Mouse (Mus musculus) lung, adult 18-20 months (tissue): ENCODE measurements around the gene Epn2.
A peak's percentile ranks its signal among the peaks of the same experiment; 100 is the strongest.

ENCODE experiments used
- DNase-seq, 2 experiments: peaks; one replicate each; pipeline ENCODE4 v3.0.0; 2022; ENCODE audit warnings: mixed read lengths in 2 of 2

Epn2 gene

DNA sequence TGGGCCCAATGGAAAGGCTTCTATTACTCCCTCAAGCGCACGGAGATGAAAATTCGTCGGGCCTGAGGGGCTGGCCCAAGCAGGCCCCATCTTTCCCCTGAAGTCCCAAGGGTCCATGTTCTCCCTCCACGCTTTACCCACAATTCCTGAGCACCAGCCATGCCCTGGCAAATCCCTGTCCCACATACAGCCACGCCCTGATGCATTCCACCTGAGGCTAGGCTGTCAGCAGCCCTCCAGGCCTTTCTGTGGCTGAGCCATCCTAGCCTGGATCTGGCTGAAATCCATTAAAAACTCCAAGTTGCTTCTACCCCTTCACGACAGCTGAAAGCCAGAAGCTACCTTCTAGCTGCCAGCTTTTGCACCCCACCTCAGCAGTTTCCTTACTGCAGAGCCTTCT is 91.6 kb downstream of the Epn2 start:
- no peak for DNase-seq

DNA sequence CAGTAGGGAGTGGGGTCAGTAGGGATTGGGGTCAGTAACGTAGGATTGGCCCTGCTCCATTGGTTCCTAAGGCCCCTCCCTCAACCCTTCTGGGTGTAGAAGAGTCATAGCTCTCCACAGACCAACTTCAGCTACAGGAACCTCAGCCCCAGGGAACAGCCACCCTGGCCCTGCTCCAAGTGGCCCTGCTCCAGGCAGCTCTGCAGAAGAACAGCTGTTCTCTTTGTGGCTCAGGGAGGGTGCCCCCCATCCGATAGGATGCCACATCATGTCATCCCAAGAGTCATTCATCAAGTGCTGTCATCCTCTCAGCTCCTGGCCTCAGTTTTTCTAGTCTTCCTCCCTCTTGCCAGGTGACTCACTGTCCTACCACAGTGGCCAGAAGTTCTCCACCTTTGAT is 92.1 kb downstream of the Epn2 start:
- DNase-seq, result peak; percentile 41 to 58

- no peak for DNase-seq
These were observed 92.8 kb downstream of the Epn2 start for GRCm38 (mm10) chr11:61486458-61487219.

DNA sequence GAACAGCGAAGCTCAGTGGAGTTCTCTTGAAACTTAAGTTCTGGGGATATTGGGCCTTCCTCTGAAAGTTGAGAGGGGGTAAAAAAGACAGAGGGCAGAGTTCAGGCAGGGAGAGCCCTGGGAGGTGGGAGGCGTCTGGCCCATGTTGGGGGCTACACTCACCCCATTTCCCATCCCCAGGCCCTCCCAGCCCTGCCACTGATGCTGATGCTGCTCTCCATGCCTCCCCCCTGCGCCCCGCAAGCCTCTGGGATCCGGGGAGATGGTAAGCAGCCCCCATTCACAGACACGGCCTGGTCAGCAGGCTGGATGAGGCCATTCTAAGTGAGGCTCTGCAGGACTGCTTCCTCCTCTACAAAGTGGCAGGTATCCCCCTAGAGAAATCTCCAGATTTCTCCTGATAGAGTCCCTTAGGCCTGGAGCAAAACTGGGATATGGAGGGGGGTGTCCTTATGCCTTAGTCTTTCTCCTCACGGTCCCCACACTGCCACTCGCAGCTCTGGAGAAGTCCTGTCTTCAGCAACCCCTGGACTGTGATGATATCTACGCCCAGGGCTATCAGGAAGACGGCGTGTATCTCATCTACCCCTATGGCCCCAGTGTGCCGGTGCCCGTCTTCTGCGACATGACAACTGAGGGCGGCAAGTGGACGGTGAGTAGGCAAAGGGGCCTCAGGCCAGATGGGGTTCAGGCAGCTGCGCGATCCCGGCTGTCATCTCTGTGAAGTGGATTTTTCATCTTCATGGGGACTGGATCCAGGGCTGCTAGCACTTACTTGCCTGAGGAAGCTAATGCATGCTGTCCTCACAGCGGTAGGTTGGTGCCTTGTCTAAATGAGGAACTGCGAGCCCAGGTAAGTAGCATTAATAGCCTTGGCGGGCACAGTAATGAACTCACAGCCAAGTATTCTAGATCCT is 93.7 kb downstream of the Epn2 start:
- DNase-seq, result no peak

GRCm38 (mm10) chr11:61484613-61485540 is 94.6 kb downstream of the Epn2 start, which contains the start of gene Mfap4:
TSS of gene Mfap4 (plus strand) at chr11:61485431.
- DNase-seq, result no peak

DNA sequence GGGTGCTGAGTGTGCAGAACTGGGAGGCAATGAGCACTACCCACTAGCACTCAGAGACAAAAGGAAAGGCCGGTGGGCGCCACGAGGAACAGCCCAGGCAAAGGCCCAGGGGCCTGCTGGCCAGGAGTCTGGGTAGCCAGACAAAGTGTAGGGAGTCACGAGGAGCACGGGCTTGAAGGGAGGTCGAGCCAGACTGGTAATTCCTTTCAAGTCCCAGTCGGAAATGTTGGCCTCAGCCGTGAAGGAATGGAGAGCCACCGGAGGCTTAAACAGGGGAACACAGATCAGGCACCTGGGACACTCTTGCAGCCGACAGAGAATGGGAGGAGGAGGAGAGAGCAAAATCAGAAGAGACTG is 95.3 kb downstream of the Epn2 start:
- DNase-seq, result no peak

DNA sequence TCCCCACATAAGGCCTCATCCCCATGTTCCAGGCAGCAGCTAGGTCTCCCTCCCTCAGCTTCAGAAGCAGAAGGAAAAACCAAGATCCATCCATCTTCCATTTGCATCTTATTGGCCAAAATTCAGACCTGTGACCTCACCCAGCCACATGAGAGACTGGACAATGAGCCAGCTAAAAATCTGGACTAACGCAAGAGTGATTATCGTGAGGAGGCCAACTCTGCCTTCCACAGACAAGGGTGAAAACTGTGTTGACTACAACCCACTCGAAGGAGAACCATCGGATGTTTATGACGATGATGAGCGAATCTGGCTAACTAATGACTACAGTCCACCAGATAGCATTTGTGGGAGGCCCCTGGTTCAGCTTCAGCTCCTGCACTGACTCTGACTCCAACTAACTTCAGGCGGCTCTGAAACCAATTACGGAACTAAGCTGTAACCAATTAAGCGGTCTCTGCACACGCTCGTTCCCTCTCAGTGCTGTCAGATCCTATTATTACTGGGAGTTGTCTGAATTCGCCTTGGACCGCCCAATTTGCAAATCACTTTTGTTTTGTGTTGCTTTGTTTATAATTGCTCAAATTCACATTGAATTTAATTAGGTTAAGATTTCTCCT is 96.2 kb downstream of the Epn2 start:
- no peak for DNase-seq

DNA sequence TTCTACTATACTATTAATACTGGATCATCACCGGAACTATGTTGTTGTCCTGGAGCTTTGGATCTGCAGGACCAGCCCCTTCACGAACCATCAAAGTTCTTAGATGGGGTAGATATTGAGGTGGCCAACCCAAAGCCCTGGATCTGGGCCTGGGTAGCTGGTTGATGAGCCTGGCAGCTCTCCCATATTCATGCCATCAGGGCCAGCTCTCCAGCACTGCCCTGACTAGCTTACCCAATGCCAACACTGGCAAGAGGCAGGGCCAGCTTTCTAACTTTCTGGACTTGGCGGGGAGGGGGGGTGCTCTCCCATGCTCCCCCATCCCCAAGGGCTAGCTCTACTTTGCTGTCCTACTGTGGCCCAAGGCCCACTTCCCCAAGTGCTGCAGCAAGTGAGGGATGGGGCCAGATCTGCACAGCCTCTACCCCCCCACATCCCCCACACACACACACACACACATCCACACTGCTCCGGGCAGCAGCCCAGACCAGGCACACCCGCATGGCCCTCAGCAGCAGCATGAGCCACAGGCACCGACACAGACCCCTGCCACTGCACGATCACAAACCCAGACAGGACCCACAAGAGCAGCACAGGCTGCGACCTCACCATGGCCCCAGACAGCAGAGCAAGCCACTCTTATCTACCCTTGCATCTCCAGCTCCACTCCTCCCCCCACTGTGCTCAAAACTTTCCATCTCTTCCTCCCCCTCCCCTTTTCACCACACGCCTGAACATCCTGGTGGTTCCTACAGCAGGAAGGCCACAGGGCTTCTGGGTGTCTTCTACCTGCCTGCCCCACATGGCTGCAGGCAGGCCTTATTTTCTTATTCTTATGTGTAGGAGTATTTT is 98.0 kb downstream of the Epn2 start:
- no peak for DNase-seq

GRCm38 (mm10) chr11:61478788-61479187 is 100.7 kb downstream of the Epn2 start:
- DNase-seq, result no peak

GRCm38 (mm10) chr11:61477566-61478508 is 101.7 kb downstream of the Epn2 start:
- DNase-seq, result no peak

GRCm38 (mm10) chr11:61476786-61477382 is 102.6 kb downstream of the Epn2 start:
- DNase-seq, result peak; percentile 56 to 62

DNA sequence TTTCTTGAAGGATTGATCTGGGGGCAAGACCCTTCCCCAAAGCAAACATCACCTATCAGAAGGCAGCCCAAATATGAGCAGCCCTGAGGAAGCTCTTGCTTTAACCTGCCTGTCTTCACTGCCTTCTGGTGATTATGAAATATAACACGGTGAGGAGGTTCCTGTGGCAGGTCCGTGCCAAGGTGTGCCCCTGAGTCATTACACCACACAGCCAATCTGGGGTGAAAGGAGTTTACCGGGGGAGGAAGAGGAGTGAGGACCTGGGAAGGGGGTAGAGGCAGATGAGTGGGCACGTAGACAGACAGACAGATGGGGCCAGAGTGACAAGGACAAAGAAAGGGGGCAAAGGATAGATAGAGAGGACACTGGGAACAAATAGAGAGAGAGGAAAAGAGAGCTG is 105.9 kb downstream of the Epn2 start:
- no peak for DNase-seq

DNA sequence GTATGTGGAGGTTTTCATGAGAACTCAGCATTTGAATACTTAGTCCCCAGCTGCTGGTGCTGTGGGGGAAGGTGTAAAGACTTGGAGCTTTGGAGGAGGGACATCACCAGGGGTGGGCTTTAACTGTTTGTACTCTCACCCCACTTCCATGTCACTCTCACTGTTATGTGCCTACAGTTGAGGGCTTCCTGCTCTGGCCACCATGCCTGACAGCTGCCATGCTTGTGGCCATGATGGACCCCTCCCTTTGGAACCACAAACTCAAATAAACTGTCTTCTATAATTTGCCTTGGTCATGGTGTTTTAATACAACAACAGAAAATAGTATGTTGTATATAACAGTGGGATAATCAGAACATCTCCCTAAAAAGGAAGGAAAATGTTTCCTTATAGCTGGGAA is 108.6 kb downstream of the Epn2 start:
- no peak for DNase-seq

GRCm38 (mm10) chr11:61469317-61469917 is 110.1 kb downstream of the Epn2 start:
- DNase-seq, result no peak

DNA sequence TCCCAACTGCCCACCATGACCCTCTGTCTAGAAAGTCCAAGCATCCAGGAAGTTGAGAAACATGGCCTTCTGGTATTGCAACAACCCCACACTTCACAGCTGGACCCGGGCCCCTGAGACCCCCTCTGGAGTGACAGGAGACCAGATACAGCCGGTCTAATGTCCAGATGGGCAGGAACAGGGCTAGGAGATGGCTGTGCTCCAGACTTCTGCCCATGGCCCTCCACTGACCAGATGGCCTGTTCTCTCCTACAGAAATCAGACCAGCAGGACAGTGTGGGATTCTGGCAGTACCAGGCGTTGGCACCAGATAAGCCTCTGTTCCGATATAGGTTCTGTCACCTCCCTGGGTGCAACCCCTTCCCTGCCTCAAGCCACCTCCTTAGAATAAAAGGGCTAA is 111.0 kb downstream of the Epn2 start:
- no peak for DNase-seq
